25 mouse cellular contexts compared by ENCODE assay signal in the genomic region with DNA sequence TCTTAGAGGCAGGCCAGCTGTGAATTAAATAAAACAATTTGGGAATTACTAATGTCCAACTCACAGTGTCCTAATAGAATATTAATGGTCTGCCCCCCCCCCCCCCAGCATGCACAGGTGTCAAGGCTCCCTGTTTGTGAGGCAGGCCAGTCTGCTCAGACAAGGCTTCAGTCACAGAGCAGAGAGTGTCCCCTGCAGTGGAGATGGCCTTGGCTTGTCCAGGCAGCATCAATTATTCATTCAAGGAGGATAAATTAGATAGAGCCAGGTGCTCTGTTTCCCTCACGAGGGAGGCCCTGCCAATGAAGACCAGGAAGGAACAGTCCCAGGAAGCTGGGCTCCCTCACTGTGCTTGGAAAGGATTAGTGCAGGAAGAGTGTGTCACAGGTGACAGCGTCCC.
A peak's percentile ranks its signal among the peaks of the same experiment; 100 is the strongest.
DNase-seq lines count a peak whose midpoint lies in the region; ATAC-seq lines count a peak whose summit lies in the region.
"Had no signal": no experiment of that assay in that cellular context is flagged by ENCODE, and none has a peak within 500 bp of the region (broad histone marks: within the 10 kb centered on the region; RNA-seq: fewer than 3 reads in every experiment).

No protein-coding gene starts in this region.

- H3K27ac ChIP-seq in heart, embryonic 10.5 days: no peak overlapping the region
- H3K27ac ChIP-seq in forebrain, embryonic 14.5 days (ENCODE audit: low read depth, low read length): no peak overlapping the region
- H3K27ac ChIP-seq: embryonic facial prominence, embryonic 10.5 days; embryonic facial prominence, embryonic 13.5 days; forebrain, embryonic 12.5 days; heart, embryonic 13.5 days; hindbrain, embryonic 14.5 days; hindbrain, postnatal 0 days had no signal

- ATAC-seq in forebrain, embryonic 14.5 days: no peak
- ATAC-seq: CD4-positive, CD25-positive, alpha-beta regulatory T cell, adult 4 months; forebrain, embryonic 16.5 days; hindbrain, postnatal 0 days; inflammation-experienced regulatory T-cells, adult 6 months had no signal

- H3K4me1 ChIP-seq in heart, embryonic 10.5 days: no peaks in the 10 kb centered on the region
- no peaks in the 10 kb centered on the region for H3K4me1 ChIP-seq in forebrain, embryonic 14.5 days (ENCODE audit: control insufficient read depth, insufficient read depth, low read length)
- H3K4me1 ChIP-seq: embryonic facial prominence, embryonic 13.5 days; forebrain, embryonic 12.5 days; heart, embryonic 13.5 days had no signal

- no peaks in the 10 kb centered on the region for H3K36me3 ChIP-seq in heart, embryonic 10.5 days
- no peaks in the 10 kb centered on the region for H3K36me3 ChIP-seq in forebrain, embryonic 14.5 days (ENCODE audit: control insufficient read depth, insufficient read depth, low read length)
- H3K36me3 ChIP-seq: embryonic facial prominence, embryonic 10.5 days; embryonic facial prominence, embryonic 13.5 days; forebrain, embryonic 12.5 days; heart, embryonic 13.5 days had no signal

- no peaks in the 10 kb centered on the region for H3K9me3 ChIP-seq in heart, embryonic 10.5 days
- no peaks in the 10 kb centered on the region for H3K9me3 ChIP-seq in forebrain, embryonic 14.5 days (replicated peaks; ENCODE audit: control insufficient read depth, low read length)
- H3K9me3 ChIP-seq: embryonic facial prominence, embryonic 10.5 days; embryonic facial prominence, embryonic 13.5 days; forebrain, embryonic 12.5 days; heart, embryonic 13.5 days had no signal

- no peak overlapping the region for H3K9ac ChIP-seq in forebrain, embryonic 14.5 days (ENCODE audit: low read length)
- H3K9ac ChIP-seq: embryonic facial prominence, embryonic 13.5 days; forebrain, embryonic 12.5 days; heart, embryonic 13.5 days; hindbrain, embryonic 14.5 days had no signal

- DNase-seq in heart, adult 11 months: peak; percentile 29
- no peak for DNase-seq in heart, embryonic 10.5 days (ENCODE audit: low spot score)
- peak; percentile 37 for DNase-seq in brain, adult 2 months (ENCODE audit: low read depth, low spot score)
- DNase-seq in cerebellum, adult 18-20 months: peak; percentile 25 to 29
- DNase-seq in cerebellum, adult 9-11 months: peak; percentile 46
- no peak for DNase-seq in layer of hippocampus, adult 9-10 months (ENCODE audit: low spot score)
- DNase-seq in forebrain, embryonic 14.5 days (ENCODE audit: low spot score): no peak
- DNase-seq: adrenal gland, adult 2 months; adrenal gland, postnatal 14 days; embryo, embryonic 11 days; gastrocnemius, postnatal 14 days; heart, adult 18-20 months; heart, postnatal 14 days; heart, postnatal 4 days; kidney, adult 11 months had no signal

- no peak overlapping the region for H3K4me3 ChIP-seq in heart, embryonic 10.5 days
- no peak overlapping the region for H3K4me3 ChIP-seq in forebrain, embryonic 14.5 days (ENCODE audit: low read depth, low read length)
- H3K4me3 ChIP-seq: embryonic facial prominence, embryonic 10.5 days; embryonic facial prominence, embryonic 13.5 days; erythroblast, embryonic 14.5 days; forebrain, embryonic 12.5 days; heart, embryonic 13.5 days had no signal

- H3K4me2 ChIP-seq in forebrain, embryonic 14.5 days (ENCODE audit: low read length): no peak overlapping the region
- H3K4me2 ChIP-seq: embryonic facial prominence, embryonic 13.5 days; forebrain, embryonic 12.5 days; heart, embryonic 13.5 days; hindbrain, embryonic 14.5 days had no signal

- WGBS in heart, embryonic 10.5 days: 61% methylated on average over 2 of the region's 2 CpGs
- WGBS in forebrain, embryonic 14.5 days: 57% methylated on average over 2 of the region's 2 CpGs

- H3K27me3 ChIP-seq in heart, embryonic 10.5 days (ENCODE audit: insufficient read depth, poor library complexity, severe bottlenecking): no peaks in the 10 kb centered on the region
- no peaks in the 10 kb centered on the region for H3K27me3 ChIP-seq in forebrain, embryonic 14.5 days (replicated peaks; ENCODE audit: control insufficient read depth, insufficient read depth, low read length)
- H3K27me3 ChIP-seq: embryonic facial prominence, embryonic 13.5 days; forebrain, embryonic 12.5 days; heart, embryonic 13.5 days had no signal

Comparison
In these comparisons a context has a peak if more than half of its experiments do, and no peak if none do; other contexts are left out.
1. DNase-seq: peak in heart, adult 11 months (single experiment), brain, adult 2 months (single experiment), cerebellum, adult 18-20 months (2 of 2) and cerebellum, adult 9-11 months (single experiment); none in heart, embryonic 10.5 days (single experiment), layer of hippocampus, adult 9-10 months (single experiment) and forebrain, embryonic 14.5 days (single experiment).